Mouse (Mus musculus) hindbrain, embryonic 15.5 days (tissue): ENCODE data around the gene Elmod3. TPM values are rescaled to one million over a fixed set of nuclear protein-coding genes. Genes with fewer than 3 reads are reported as not detected.

ENCODE experiments used
- ATAC-seq: fragments of 200-750 bp; cut with Nextera tagmentation; 2 replicates; pipeline ENCODE4 v1.8.0; 2017; ENCODE audit warnings: low read depth, moderate number of reproducible peaks, moderate TSS enrichment; ENCODE audit not compliant: low FRiP score
- H3K27ac ChIP-seq: fragments of 300-500 bp; sonication (generic); replicated peaks from 2 replicates; pipeline ENCODE4 v1.5.1; 2015; ENCODE audit warnings: mild to moderate bottlenecking, inconsistent platforms
- H3K27me3 ChIP-seq: fragments of 300-500 bp; sonication (generic); 2 replicates; pipeline ENCODE4 v1.6.1; 2015; ENCODE audit warnings: control low read depth, inconsistent platforms
- H3K36me3 ChIP-seq: fragments of 300-500 bp; sonication (generic); 2 replicates; pipeline ENCODE4 v1.6.1; 2015; ENCODE audit warnings: control low read depth, inconsistent platforms
- H3K4me1 ChIP-seq: fragments of 300-500 bp; sonication (generic); replicated peaks from 2 replicates; pipeline ENCODE4 v1.6.1; 2015; ENCODE audit warnings: control low read depth, inconsistent platforms
- H3K4me2 ChIP-seq: fragments of 300-500 bp; sonication (generic); 2 replicates; pipeline ENCODE4 v1.6.1; 2015; ENCODE audit warnings: moderate library complexity, mild to moderate bottlenecking, inconsistent platforms
- H3K4me3 ChIP-seq: fragments of 300-500 bp; sonication (generic); 2 replicates; pipeline ENCODE4 v1.5.1; 2015; ENCODE audit warnings: mild to moderate bottlenecking, inconsistent platforms
- H3K9ac ChIP-seq: fragments of 300-500 bp; sonication (generic); 2 replicates; pipeline ENCODE4 v1.6.1; 2015; ENCODE audit warnings: inconsistent platforms
- H3K9me3 ChIP-seq: fragments of 300-500 bp; sonication (generic); 2 replicates; pipeline ENCODE4 v1.6.1; 2016; ENCODE audit warnings: control low read depth, inconsistent platforms
- WGBS: fragments of 180-500 bp; shearing (Covaris S2); methylation state at CpG from one replicate; pipeline ENCODE4 v1.1.7; 2015; 5-methylcytosine and 5-hydroxymethylcytosine counted together
- polyA plus RNA-seq: library from polyadenylated mRNA; unstranded; fragments of >200 nt; fragmentation: Nextera tagmentation; extraction: Ambion mirVana; gene quantifications from 2 replicates; pipeline ENCODE4 v1.2.1, GENCODE M21; 2015

Gene Elmod3
- polyA plus RNA-seq: 15.9 and 17.1 TPM in 2 replicates

DNA sequence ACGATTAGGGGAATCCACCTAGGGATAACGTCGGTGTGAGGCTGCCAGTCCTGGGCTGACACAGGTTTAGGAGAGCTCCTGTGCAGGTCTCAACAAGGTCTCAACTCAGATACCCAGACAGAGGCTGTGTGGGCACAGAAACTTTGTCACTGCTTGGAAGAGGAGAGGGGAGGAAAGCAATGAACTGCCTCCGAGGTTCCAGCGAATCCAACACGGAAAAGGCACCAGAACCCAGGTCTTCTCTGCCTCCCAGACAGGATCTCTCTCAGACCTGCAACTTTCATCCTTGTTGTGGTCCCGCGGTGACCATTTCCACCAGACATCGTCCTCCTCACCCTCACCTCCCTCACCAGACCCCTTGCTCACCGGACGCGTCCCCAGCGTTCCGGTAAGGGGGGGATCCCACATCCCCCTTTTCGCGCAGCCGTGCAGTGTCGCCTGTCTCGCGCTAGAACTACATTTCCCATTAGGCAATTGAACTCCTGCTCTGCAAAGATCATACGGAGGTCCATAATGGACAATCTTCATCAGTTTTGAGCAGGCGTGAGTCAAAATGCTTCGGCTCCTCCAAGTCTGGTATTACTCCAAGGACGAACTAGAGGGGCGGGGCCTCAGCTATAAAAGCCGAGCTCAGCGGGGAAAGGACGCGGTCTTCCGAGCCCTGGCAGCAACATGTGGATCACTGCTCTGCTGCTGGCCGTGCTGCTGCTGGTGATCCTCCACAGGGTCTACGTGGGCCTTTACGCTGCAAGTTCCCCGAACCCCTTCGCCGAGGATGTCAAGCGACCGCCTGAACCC lies at the start of gene Elmod3, which contains the start of gene Retsat:
Gene Elmod3 (minus strand): TSS at position 458 of the 798 bp plus-strand sequence.
Gene Retsat (plus strand): TSS at position 520 of the 798 bp plus-strand sequence.
- Histone ChIP-seq H3K36me3 (no peaks in the 10 kb centered on the region), H3K4me1 (peaks cover 21% of the 10 kb centered on the region), H3K27me3 (no peaks in the 10 kb centered on the region), H3K4me2 (peak within 1 kb of the TSS; percentile 80), H3K9ac (peak within 1 kb of the TSS; percentile 76), H3K4me3 (peak within 1 kb of the TSS; percentile 64), H3K27ac (peak within 1 kb of the TSS; percentile 69), H3K9me3 (no peaks in the 10 kb centered on the region)
- ATAC-seq: peak; percentile 95
- 1% methylated on average over 38 of the region's 38 CpGs for WGBS

DNA sequence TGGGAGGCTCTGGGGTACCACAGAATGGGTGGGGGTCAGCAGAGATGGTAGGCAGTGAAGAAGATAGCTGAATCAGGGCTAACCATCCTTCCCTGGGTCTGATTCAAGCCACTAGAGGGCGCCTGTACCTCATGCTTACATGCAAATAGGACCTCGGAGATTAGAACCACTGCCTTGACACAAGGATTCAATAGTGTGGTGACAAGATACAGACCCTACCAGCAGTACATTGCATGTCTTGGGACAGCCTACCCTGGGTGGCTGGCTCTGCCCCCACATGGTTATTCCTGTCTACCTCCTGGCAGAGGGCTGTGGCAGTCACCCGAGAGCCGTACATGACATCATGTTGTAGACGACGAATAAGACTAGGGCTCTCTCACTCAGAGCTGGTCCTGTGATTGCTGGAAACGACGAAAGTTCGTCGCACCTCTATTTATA lies 49.2 kb upstream of the Elmod3 start:
- no peaks in the 10 kb centered on the region for H3K36me3 ChIP-seq
- H3K27me3 ChIP-seq: no peaks in the 10 kb centered on the region
- no peaks in the 10 kb centered on the region for H3K4me1 ChIP-seq
- ATAC-seq: peak; percentile 79
- no peak overlapping the region for H3K9ac ChIP-seq
- H3K27ac ChIP-seq: no peak overlapping the region
- WGBS: 59% methylated on average over 10 of the region's 10 CpGs
- H3K9me3 ChIP-seq: no peaks in the 10 kb centered on the region
- no peak overlapping the region for H3K4me2 ChIP-seq
- H3K4me3 ChIP-seq: no peak overlapping the region

DNA sequence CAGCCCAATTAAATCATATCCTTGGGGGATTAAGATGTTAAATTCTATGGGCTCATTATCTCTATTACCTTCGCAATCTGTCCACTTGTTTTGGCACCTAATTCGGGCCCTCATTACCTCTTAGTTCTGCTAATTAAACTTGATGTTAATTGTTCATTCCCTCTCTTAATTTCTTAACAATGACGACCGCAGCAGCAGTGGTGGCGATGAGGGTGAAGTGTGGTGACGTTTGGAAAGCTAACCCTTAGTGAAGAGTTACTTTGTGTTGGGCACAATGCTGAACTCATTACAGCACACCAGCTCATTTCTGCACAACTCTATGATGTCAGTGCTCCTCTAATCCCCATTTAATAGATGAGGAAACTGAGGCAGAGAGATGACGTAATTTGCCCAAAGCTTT lies 47.2 kb upstream of the Elmod3 start:
- no peak for ATAC-seq
- no peaks in the 10 kb centered on the region for H3K36me3 ChIP-seq
- no peaks in the 10 kb centered on the region for H3K27me3 ChIP-seq
- WGBS: 68% methylated on average over 7 of the region's 7 CpGs
- H3K27ac ChIP-seq: no peak overlapping the region
- H3K9ac ChIP-seq: no peak overlapping the region
- H3K4me1 ChIP-seq: no peaks in the 10 kb centered on the region
- H3K4me2 ChIP-seq: no peak overlapping the region
- H3K9me3 ChIP-seq: no peaks in the 10 kb centered on the region
- H3K4me3 ChIP-seq: no peak overlapping the region

DNA sequence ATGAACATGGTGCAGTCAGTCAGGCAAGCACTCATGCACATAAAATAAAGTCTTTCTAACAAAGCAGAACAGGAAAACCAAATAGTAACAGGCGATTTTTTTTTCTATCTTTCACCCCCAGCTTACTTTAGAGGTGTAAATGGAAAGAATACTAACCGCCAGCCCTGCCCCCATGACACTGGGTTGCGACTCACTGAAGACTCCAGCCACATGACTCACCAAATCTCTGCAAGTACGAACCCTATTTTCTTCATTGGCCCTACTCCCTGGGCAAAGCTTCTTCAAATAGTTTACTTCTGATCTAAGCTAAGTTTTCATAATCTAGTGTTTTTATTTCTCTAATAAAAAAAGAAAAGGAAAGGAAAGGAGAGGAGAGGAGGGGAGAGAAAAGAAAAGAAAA lies 46.4 kb upstream of the Elmod3 start:
- ATAC-seq: no peak
- Histone ChIP-seq H3K4me1 (no peaks in the 10 kb centered on the region), H3K9ac (no peak overlapping the region), H3K4me3 (no peak overlapping the region), H3K4me2 (no peak overlapping the region), H3K27me3 (no peaks in the 10 kb centered on the region), H3K36me3 (no peaks in the 10 kb centered on the region), H3K9me3 (no peaks in the 10 kb centered on the region), H3K27ac (no peak overlapping the region)
- 81% methylated on average over 4 of the region's 4 CpGs for WGBS

DNA sequence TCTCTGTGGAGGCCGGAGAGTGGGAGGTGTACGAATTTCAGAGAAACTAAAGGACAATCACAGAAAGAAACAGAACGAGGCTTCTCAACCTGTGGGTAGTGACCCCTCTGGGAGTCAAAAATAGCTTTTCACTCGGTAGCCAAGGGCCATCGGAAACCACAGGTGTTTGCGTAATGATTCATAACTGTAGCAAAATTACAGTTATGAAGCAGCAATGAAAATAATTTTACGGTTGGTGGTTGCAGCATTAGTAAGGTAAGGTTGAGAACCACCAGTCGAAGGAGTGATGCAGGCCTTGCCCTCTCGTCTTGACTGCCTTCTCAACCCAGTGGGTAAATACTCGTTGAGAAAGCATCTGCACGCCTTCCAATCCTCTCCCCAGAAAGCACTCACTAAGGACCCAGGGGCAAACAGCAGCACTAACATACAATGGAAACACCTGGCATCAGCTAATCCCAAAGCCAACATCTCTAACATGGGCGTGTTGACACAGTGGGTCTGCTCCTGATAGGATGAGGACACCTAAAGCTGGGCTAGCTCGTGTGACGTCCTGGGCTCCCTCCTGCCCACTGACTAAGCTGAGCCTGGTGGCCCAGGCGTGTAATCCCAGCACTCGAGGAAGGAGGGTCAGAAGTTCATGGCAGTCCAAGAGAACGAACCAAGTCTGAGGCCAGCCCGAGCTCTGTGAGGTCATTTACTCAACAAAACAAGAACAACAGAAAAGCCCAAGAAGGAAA lies 43.2 kb upstream of the Elmod3 start:
- WGBS: 82% methylated on average over 18 of the region's 18 CpGs

DNA sequence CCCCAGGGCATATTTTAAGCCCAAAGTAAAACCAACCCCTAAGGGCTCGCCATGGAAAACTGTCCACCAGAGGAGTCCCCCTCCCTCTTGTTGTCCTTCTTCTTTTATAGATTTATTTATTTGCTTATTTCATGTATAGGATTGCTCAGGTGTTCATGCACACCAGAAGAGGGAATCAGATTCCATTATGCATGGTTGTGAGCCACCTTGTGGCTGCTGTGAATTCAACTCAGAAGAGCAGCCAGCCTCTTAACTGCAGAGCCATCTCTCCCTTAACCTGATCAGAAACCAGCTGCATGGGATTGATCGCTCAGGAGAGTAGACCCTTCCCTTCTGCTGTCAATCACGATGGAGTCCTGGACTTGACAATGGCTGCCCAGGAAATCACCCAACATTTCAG lies 38.7 kb upstream of the Elmod3 start:
- Histone ChIP-seq H3K4me2 (no peak overlapping the region), H3K4me1 (no peaks in the 10 kb centered on the region; the same call in 1 of the 2 replicates), H3K27me3 (no peaks in the 10 kb centered on the region), H3K4me3 (no peak overlapping the region), H3K9ac (no peak overlapping the region), H3K9me3 (no peaks in the 10 kb centered on the region), H3K27ac (no peak overlapping the region), H3K36me3 (no peaks in the 10 kb centered on the region)
- ATAC-seq: no peak
- 82% methylated on average over 3 of the region's 3 CpGs for WGBS

More for the DNA sequence above, 43.2 kb upstream of the Elmod3 start:
- Histone ChIP-seq H3K27me3 (no peaks in the 10 kb centered on the region), H3K9me3 (no peaks in the 10 kb centered on the region), H3K4me1 (no peaks in the 10 kb centered on the region; the same call in 1 of the 2 replicates), H3K4me3 (no peak overlapping the region), H3K4me2 (no peak overlapping the region), H3K27ac (no peak overlapping the region), H3K36me3 (no peaks in the 10 kb centered on the region), H3K9ac (no peak overlapping the region)
- ATAC-seq: no peak

DNA sequence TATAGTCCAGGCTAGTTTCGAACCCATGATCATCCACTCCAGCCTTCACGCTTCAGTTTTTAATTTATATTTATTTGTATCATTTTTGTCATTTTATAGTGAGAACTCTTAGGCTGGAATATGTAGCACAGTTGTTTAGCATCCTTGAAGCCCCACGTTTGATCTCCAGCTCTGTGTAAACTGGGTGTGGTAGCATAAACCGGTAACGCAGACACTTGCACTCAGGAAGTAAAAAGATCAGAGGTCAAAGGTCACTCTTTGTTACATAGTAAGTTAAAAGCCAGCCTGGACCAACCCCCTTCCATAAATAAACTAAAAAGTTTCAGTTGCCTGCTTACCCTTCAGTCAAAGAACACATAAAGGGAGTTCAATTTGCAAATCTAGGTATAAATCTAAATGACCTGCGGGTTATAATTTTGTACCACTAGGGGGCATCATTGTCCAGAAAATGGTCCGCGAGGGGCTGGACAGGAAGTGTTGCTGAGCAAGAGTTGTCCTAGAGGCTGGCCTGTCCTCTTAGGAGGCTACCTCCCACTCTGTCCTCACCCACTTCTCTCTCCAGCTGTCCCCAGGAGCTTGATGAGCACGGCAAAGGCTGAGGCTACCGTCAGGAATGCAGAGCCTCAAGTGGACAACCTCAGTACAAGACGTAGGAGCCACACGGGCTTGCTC lies 37.7 kb upstream of the Elmod3 start:
- Histone ChIP-seq H3K27me3 (no peaks in the 10 kb centered on the region), H3K4me2 (no peak overlapping the region), H3K9me3 (no peaks in the 10 kb centered on the region), H3K36me3 (no peaks in the 10 kb centered on the region), H3K27ac (no peak overlapping the region), H3K9ac (no peak overlapping the region), H3K4me3 (no peak overlapping the region), H3K4me1 (no peaks in the 10 kb centered on the region; the same call in 1 of the 2 replicates)
- 50% methylated on average over 12 of the region's 12 CpGs for WGBS
- ATAC-seq: peak; percentile 49; the same call in 1 of the 2 replicates

DNA sequence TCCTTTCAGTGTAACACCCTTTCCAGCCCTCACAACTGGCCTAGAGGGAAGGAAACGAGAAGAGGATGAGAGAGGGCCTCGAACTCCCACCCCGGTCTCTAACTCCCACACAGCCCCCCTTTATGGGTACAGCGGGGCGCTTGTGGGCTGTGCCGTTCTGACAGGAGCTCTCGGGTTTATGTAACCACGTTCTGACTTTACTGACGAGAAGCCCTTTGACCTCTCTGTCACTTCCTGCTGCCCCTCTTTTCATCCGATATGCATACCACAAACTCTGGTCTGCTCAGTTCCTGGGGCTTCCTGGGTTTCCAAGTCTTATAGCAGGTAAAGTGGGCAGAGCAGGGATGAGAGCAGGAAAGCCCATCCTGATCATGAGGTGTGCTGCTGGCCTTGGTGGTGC lies 36.1 kb upstream of the Elmod3 start:
- ATAC-seq: no peak

DNA sequence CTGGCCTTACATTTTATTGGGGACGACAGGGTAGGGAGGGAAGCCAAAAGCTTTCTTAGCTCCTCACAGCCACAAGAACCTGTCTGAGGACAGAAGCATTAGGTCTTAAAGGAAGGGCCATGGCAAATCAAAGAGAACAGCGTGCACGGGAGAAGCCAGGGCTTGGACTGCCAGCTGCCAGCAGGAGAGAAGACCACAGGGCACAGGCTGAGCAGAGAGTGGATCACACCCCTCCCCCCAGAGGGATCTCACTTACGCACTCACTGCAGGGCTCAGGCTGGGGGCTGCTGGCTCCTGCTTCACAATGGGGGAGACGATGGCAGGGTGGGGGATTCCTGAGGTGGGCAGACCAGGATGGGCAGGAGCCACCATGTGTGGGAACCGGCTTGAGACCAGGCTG lies 33.5 kb upstream of the Elmod3 start:
- Histone ChIP-seq H3K9ac (no peak overlapping the region), H3K4me1 (no peaks in the 10 kb centered on the region; the same call in 1 of the 2 replicates), H3K4me2 (no peak overlapping the region), H3K27me3 (no peaks in the 10 kb centered on the region), H3K4me3 (no peak overlapping the region), H3K9me3 (no peaks in the 10 kb centered on the region), H3K36me3 (no peaks in the 10 kb centered on the region), H3K27ac (no peak overlapping the region)
- 65% methylated on average over 6 of the region's 6 CpGs for WGBS
- ATAC-seq: no peak

More for the DNA sequence above, 36.1 kb upstream of the Elmod3 start:
- H3K4me3 ChIP-seq: no peak overlapping the region
- 79% methylated on average over 10 of the region's 10 CpGs for WGBS
- no peak overlapping the region for H3K9ac ChIP-seq
- H3K4me2 ChIP-seq: no peak overlapping the region
- no peaks in the 10 kb centered on the region; the same call in 1 of the 2 replicates for H3K4me1 ChIP-seq
- no peaks in the 10 kb centered on the region for H3K27me3 ChIP-seq
- H3K36me3 ChIP-seq: no peaks in the 10 kb centered on the region
- no peak overlapping the region for H3K27ac ChIP-seq
- no peaks in the 10 kb centered on the region for H3K9me3 ChIP-seq

DNA sequence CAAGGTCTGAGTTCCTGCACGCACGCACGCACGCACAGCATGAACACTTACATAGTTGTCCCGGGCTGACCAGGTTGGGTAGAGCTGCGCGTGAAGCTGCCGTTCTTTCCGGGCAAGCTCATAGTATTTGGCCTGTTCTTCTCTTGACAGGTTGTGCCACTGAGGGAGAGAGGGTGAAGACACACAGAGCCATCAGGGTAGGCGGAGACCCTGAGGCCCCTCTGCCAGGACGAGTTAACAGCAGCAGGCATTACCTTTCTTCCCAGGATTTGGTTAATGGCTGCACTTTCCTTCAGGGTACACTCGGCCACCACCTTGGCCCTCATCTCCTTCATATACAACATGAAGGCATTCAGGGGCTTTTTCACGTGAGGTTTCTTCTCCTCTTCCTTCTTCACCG lies 32.7 kb upstream of the Elmod3 start:
- no peak for ATAC-seq
- Histone ChIP-seq H3K4me2 (no peak overlapping the region), H3K9ac (no peak overlapping the region), H3K36me3 (no peaks in the 10 kb centered on the region), H3K4me3 (no peak overlapping the region), H3K4me1 (no peaks in the 10 kb centered on the region), H3K9me3 (no peaks in the 10 kb centered on the region), H3K27ac (no peak overlapping the region), H3K27me3 (no peaks in the 10 kb centered on the region)
- WGBS: 90% methylated on average over 14 of the region's 14 CpGs

DNA sequence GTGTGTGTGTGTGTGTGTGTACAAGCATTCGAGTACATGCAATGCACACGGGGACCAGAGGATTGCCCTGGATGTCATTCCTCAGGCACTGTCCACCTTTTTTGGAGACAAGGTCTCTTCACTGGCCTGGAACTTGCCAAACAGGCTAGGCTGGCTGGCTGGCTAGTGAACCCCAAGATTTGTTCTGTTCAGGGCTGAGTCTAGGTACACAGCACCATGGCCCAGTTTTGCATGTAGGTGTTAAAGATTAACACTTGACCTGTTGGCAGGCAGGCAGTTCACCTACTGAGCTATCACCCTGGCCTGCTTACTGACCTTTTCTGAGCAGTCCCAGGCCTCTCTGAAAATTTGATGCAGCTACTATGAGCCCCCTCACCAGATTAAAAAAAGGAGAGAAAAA lies 32.2 kb upstream of the Elmod3 start:
- Histone ChIP-seq H3K4me1 (no peaks in the 10 kb centered on the region), H3K27me3 (no peaks in the 10 kb centered on the region), H3K9ac (no peak overlapping the region), H3K4me3 (no peak overlapping the region), H3K36me3 (no peaks in the 10 kb centered on the region), H3K4me2 (no peak overlapping the region), H3K27ac (no peak overlapping the region), H3K9me3 (no peaks in the 10 kb centered on the region)
- no peak for ATAC-seq
- WGBS: 85% methylated on average over 2 of the region's 2 CpGs

DNA sequence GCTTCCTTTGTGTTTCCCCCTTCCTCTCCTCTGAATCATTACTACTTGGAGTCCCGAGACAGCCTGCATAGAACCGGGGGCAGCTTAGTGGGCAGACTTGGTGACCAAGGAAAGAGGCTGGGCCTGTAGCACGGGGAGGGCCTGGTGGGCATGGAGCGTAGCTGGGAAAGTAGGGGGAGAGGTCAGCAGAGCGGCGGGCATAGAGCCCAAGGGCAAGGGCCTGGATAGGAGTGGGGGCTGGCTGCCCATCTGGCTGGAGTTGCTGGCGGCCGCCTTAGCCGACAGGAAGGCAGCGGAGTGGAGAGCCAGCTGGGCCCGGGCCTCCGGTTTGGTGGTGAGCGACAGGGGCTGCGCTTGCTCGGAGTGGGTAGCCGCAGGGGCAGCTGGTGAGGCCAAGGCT lies 29.1 kb upstream of the Elmod3 start:
- Histone ChIP-seq H3K4me1 (no peaks in the 10 kb centered on the region), H3K9ac (no peak overlapping the region), H3K4me3 (no peak overlapping the region), H3K4me2 (no peak overlapping the region), H3K27me3 (no peaks in the 10 kb centered on the region), H3K36me3 (no peaks in the 10 kb centered on the region), H3K9me3 (no peaks in the 10 kb centered on the region), H3K27ac (no peak overlapping the region)
- ATAC-seq: no peak
- 84% methylated on average over 16 of the region's 16 CpGs for WGBS
